Mouse (Mus musculus) limb, embryonic 10.5 days (tissue): Measurements from ENCODE around the gene Crtam. TPM values are rescaled to one million over a fixed set of nuclear protein-coding genes. Genes with fewer than 3 reads are reported as not detected.
A peak's percentile ranks its signal among the peaks of the same experiment; 100 is the strongest.

Experiments used
- DNase-seq: peaks from one replicate; pipeline ENCODE4 v3.0.0-alpha.2; 2017; ENCODE audit warnings: low spot score
- H3K27ac ChIP-seq: fragments of 300-500 bp; sonication (generic); 2 replicates; pipeline ENCODE4 v1.5.1; 2016; ENCODE audit warnings: mild to moderate bottlenecking
- H3K27me3 ChIP-seq: fragments of 300-500 bp; sonication (generic); 2 replicates; pipeline ENCODE4 v1.6.1; 2016; ENCODE audit warnings: low read depth, mild to moderate bottlenecking; ENCODE audit not compliant: poor library complexity, severe bottlenecking
- H3K36me3 ChIP-seq: fragments of 300-500 bp; sonication (generic); 2 replicates; pipeline ENCODE4 v1.6.1; 2016; ENCODE audit warnings: mild to moderate bottlenecking, moderate library complexity
- H3K4me1 ChIP-seq: fragments of 300-500 bp; sonication (generic); 2 replicates; pipeline ENCODE4 v1.6.1; 2016
- H3K4me3 ChIP-seq: fragments of 300-500 bp; sonication (generic); 2 replicates; pipeline ENCODE4 v1.5.1; 2016; ENCODE audit warnings: mild to moderate bottlenecking, moderate library complexity
- H3K9me3 ChIP-seq: fragments of 300-500 bp; sonication (generic); replicated peaks from 2 replicates; pipeline ENCODE4 v1.6.1; 2016; ENCODE audit warnings: mild to moderate bottlenecking
- WGBS: fragments of 180-500 bp; shearing (Covaris S2); methylation state at CpG from one replicate; pipeline ENCODE4 v1.1.7; 2016; 5-methylcytosine and 5-hydroxymethylcytosine counted together
- polyA plus RNA-seq: library from polyadenylated mRNA; unstranded; fragments of >200 nt; fragmentation: Nextera tagmentation; extraction: Ambion mirVana; gene quantifications from 2 replicates; pipeline ENCODE4 v1.2.1, GENCODE M21; 2016

Crtam gene
- polyA plus RNA-seq, 1 experiment from 2014 or later: 0.16 TPM

DNA sequence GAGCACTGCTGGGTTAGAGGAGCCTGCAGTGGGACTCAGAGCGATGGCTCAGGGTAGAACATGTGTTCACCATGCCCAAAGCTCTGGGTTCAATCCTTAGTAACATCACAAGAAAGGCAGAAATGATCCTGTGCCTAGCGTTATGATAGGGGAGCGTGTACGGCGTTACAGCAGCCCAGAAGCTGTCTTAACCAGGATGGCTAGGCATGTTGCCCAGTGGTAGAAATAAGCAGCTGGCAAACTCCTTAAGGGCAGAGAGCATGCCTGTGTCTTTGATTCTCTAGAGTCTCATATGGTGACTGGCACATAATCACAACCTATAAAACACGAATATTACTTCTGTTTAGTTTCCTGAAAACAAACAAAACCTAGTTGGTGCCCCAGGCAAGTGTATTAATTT, 12.9 kb downstream of the Crtam start:
- DNase-seq: no peak

DNA sequence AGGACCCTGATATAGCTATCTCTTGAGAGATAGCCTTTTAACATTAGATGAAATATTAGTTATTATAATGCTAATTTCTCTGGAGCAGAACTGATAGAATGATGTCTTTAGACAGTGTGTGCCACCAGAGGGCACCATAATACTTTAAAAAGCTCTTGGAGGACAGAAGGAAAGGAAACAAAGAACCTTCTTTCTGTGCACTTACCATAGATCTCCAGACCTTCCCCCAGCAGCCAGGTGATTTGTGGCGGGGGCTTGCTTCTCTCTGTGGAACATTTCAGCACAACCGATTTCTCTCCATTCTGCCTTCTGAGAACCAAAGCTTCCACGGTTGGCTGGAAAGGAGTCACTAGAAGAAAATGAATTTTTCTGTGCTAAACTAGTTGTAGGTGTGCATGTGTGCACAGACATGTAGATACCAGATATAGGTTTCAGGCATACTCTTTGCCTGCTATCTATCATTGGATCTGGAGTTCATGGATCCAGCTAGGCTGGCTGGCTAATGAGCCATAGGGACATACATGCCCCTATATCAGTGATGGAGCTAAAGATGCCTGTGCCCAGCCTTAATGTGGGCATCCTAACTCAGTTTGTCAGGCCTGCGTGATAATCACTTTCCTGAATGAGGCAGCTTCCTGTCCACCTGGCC, 14.4 kb downstream of the Crtam start:
- peak overlapping the region; percentile 80 for H3K27ac ChIP-seq
- 42% methylated on average over 4 of the region's 4 CpGs for WGBS
- peak; percentile 57 for DNase-seq
- no peaks in the 10 kb centered on the region for H3K27me3 ChIP-seq
- H3K9me3 ChIP-seq: no peaks in the 10 kb centered on the region
- no peak overlapping the region for H3K4me3 ChIP-seq
- peaks cover 25% of the 10 kb centered on the region for H3K4me1 ChIP-seq
- H3K36me3 ChIP-seq: no peaks in the 10 kb centered on the region

More for the DNA sequence above, 12.9 kb downstream of the Crtam start:
- Histone ChIP-seq H3K9me3 (no peaks in the 10 kb centered on the region), H3K36me3 (no peaks in the 10 kb centered on the region), H3K27ac (peak overlapping the region; percentile 50; the same call in 1 of the 2 replicates), H3K27me3 (no peaks in the 10 kb centered on the region), H3K4me1 (peaks cover 25% of the 10 kb centered on the region), H3K4me3 (no peak overlapping the region)
- WGBS: 90% methylated on average over 6 of the region's 6 CpGs

DNA sequence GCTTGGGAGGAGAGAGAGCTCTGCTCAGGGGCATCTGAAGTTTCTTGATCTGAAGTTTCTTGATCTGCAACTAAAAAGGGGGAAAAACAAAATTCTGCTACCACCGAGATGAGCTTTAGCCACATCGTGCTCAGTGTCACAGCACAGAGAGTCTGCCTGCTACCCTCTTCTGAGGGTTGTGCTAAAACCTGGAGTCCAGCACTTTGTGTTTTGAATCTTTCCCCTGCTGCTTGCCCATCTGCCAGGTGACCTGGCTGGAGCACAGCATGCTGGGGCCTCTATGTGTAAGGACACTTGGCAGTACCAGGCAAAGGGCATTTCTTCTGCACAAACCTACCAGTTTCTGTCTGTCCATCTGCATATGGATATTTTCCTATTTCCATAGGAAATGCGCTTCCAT, 20.1 kb downstream of the Crtam start:
- H3K27me3 ChIP-seq: no peaks in the 10 kb centered on the region
- H3K36me3 ChIP-seq: no peaks in the 10 kb centered on the region
- 80% methylated on average over 3 of the region's 3 CpGs for WGBS
- H3K27ac ChIP-seq: no peak overlapping the region
- H3K9me3 ChIP-seq: no peaks in the 10 kb centered on the region
- H3K4me3 ChIP-seq: no peak overlapping the region
- no peak for DNase-seq
- H3K4me1 ChIP-seq: no peaks in the 10 kb centered on the region

DNA sequence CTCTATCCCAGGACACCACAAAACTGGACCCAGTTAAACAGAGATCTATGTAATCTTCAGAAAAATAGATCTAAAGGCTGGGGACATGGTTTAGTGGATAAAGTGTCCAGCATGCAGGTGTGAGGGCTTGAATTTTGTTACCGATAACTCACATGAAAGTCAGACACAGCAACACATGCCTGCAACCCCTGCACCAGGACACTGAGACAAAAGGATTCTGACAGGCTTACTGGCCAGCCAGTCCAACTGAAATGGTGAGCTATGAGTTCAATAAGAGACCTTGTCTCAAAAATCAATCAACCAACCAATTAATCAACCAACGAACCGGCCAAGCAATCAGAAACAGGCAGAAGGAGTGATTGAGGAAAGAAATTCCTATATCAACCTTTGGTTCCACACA, 20.7 kb downstream of the Crtam start:
- 87% methylated on average over 3 of the region's 3 CpGs for WGBS
- Histone ChIP-seq H3K9me3 (no peaks in the 10 kb centered on the region), H3K4me1 (no peaks in the 10 kb centered on the region), H3K27me3 (no peaks in the 10 kb centered on the region), H3K4me3 (no peak overlapping the region), H3K27ac (no peak overlapping the region), H3K36me3 (no peaks in the 10 kb centered on the region)
- DNase-seq: no peak

DNA sequence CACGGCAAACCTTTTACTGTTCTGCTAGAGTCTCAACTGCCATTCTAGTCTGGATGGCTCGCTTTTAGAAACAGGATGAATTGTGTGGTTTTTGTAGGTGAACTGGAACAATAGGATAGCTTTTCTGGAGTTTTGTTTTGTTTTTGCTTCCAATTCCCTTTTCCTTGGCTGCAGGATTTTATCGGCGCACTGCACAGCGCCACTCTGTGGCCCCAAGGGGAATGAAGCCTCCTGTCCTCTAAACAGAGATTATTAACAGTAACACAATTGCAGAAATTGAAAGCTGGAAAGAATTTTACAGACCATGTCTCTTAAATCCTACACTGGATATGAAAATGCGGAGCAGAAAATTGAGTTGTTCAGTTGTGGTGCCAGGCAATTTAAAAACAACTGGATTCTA, 21.9 kb downstream of the Crtam start:
- no peak overlapping the region for H3K4me3 ChIP-seq
- WGBS: 42% methylated on average over 6 of the region's 6 CpGs
- H3K4me1 ChIP-seq: no peaks in the 10 kb centered on the region
- no peak overlapping the region for H3K27ac ChIP-seq
- no peak for DNase-seq
- no peaks in the 10 kb centered on the region for H3K9me3 ChIP-seq
- H3K27me3 ChIP-seq: no peaks in the 10 kb centered on the region
- H3K36me3 ChIP-seq: no peaks in the 10 kb centered on the region

DNA sequence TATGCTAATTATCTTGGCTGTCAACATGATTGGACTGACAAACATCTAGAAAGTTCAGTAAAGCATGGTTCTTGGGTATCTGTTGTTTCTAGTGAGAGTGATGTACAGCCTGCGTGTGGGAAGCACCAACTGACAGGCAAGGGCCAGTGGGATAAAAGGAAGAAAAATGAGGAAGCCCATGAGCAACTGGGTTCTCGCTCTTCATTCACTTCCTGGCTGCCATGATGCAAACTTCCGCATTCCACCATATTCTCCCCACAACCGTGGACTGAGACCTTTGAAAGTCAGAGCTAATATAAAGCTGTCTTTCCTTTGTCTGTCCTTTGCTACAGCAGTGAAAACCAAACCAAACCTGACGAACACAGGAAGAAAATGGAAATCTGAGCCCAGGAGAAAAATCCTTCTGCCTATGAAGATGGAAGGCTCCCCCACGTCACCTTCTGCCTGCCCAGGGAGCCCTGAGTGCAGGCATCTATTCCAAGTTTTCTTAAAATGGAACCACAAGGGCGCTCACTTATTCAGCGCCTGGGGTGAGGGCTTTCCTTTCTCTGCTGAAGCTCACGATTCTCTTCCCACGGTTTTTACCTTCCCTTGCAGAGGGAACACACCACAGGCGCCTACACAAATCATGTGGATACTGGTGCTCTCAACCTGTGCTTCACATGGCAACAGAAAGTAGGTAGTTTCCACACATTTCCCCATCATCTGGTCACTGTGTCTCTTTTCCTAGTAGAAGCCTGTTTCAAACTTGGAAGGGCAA, 30.2 kb downstream of the Crtam start:
- H3K4me1 ChIP-seq: no peaks in the 10 kb centered on the region
- no peaks in the 10 kb centered on the region for H3K9me3 ChIP-seq
- DNase-seq: no peak
- H3K27ac ChIP-seq: no peak overlapping the region
- no peaks in the 10 kb centered on the region for H3K27me3 ChIP-seq
- no peak overlapping the region for H3K4me3 ChIP-seq
- WGBS: 81% methylated on average over 11 of the region's 11 CpGs
- H3K36me3 ChIP-seq: no peaks in the 10 kb centered on the region

DNA sequence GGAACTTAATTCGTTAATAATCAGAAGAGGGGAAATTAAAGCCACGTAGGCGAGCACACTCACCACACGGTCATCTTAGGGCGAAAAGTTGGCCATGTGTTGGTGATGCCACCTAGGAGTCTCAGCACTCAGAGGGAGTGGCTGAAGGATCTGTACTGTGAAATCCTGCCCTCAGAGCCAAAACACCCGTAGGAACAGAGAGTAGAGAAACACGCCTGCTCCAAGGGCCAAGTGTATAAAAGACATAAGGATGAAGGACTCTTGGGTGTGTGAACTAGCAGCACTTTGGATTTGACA, 40.1 kb downstream of the Crtam start:
- Histone ChIP-seq H3K4me1 (peaks cover 21% of the 10 kb centered on the region), H3K9me3 (no peaks in the 10 kb centered on the region), H3K27ac (no peak overlapping the region), H3K27me3 (peaks cover 63% of the 10 kb centered on the region), H3K36me3 (no peaks in the 10 kb centered on the region), H3K4me3 (peak overlapping the region; percentile 70)
- WGBS: 17% methylated on average over 7 of the region's 7 CpGs
- no peak for DNase-seq

DNA sequence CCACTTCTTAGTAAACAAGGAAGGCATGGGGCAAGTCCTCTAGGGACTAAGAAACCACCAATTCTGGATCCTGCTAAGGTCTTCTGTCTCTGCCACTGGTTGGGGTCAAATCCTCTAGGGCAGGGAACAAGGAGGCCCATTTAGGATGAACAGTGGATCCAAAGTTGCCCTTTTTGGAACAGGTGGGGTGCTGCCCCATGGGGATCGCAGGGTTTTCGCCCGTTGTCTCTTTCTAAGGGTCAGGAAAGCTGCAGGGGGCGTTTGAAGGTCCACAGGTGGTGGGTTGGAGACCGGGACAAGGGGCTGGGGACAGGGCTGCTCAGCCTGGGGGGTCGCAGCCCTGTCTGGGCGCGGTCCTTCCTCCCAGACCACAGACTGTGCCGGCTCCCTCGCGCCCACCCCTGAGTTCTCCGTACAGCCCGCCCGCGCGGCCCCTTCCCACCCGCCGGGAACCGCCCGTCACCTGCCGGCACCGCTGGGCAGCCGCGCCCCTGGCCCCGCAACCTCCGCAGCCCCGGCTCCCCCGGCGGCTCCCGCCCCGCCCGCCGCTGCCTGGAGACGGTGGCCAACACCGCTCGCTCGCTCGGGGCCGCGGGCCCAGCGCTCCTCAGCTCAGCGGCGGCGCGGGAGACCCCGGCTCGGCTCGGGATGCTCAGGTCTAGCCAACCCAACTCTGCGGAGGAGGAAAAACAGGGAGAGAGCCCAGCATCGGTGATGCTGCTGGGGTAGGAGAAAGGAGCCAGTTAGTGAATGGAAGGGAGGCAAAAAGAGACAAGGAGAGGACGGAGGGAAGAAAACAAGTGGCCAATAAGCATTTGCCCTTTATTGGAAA, 40.6 kb downstream of the Crtam start, which contains the start of gene Jhy:
Gene Jhy (minus strand): TSS at position 533 of the 832 bp plus-strand sequence.
- Histone ChIP-seq H3K4me3 (peak within 1 kb of the TSS; percentile 70), H3K9me3 (no peaks in the 10 kb centered on the region), H3K27ac (peak within 1 kb of the TSS; percentile 84), H3K27me3 (peaks cover 63% of the 10 kb centered on the region), H3K4me1 (peaks cover 21% of the 10 kb centered on the region), H3K36me3 (no peaks in the 10 kb centered on the region)
- peak; percentile 55 for DNase-seq
- WGBS: under 1% methylated on average over 50 of the region's 51 CpGs

DNA sequence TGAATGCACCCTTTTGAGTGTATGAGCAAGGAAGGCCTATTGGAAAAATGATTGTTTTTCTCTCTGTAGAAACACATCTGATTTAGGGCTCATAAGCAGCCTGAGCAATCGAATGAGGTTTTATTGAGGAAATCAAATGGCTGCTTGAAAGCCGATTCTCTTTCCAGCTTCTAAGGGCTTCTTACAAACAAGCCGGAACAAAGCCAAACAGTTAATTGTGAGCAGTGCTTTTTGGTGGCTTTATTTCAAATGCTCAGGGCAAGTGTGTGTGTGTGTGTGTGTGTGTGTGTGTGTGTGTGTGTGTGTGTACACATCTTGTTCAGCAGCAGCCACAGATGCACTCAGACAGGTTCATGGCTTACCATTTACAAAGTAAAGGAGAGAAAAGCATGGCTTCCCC, 43.0 kb downstream of the Crtam start:
- peaks cover 21% of the 10 kb centered on the region for H3K4me1 ChIP-seq

DNA sequence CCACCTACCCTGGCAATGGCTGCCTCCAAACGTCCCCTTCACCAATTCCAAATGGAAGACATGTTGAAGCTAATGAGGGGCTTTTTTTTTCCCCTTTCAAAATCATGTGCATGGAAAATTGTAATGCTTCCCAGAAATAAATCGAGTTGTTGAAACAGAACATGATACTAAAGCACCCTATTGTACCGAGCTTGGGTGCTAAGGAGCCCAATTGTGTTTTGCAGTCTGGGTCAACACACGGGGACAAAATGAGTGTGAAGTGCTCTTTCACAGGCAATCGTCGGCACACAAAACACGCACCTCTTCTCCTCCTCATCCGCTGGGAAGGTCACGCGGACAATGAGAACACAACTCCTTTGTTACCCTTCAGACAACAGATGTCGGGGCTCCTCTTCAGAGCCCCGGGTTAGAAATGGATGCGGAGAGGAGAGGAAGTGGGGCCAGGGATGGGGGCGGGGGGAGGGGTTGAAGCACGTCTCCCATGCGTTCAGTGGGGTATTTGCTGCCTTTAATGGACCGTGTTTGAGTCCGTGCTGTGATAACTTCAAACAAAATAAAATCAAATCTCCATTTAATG, 55.3 kb downstream of the Crtam start:
- no peaks in the 10 kb centered on the region for H3K4me1 ChIP-seq
- H3K4me3 ChIP-seq: no peak overlapping the region
- DNase-seq: no peak
- H3K36me3 ChIP-seq: no peaks in the 10 kb centered on the region
- H3K27me3 ChIP-seq: no peaks in the 10 kb centered on the region
- H3K27ac ChIP-seq: no peak overlapping the region
- 65% methylated on average over 18 of the region's 18 CpGs for WGBS
- no peaks in the 10 kb centered on the region for H3K9me3 ChIP-seq

More for the DNA sequence above, 43.0 kb downstream of the Crtam start:
- Histone ChIP-seq H3K36me3 (no peaks in the 10 kb centered on the region), H3K27me3 (peaks cover 60% of the 10 kb centered on the region), H3K27ac (no peak overlapping the region), H3K9me3 (no peaks in the 10 kb centered on the region), H3K4me3 (no peak overlapping the region)
- WGBS: 81% methylated on average over 3 of the region's 3 CpGs
- no peak for DNase-seq

DNA sequence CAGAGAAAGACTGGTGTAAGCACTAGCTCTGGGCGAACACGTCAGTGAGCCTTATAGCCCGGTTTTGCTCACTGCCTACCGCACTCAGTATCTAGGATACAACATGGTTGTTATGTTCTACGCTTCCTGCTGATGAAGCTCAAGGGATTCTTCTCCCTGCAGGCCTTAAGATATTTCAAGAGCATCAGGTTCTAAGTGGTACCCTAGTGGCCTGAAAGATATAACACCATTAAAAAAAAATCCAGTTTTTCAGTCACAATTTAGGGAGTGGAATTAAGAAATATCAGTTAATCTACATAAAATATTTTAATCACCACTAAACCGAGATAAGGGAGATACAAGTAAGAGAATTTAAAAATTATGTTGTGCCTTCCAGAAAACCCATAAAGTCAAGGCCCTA, 56.0 kb downstream of the Crtam start:
- H3K4me3 ChIP-seq: no peak overlapping the region
- 94% methylated on average over 6 of the region's 6 CpGs for WGBS
- H3K27ac ChIP-seq: no peak overlapping the region
- H3K4me1 ChIP-seq: no peaks in the 10 kb centered on the region
- H3K9me3 ChIP-seq: no peaks in the 10 kb centered on the region
- no peaks in the 10 kb centered on the region for H3K36me3 ChIP-seq
- H3K27me3 ChIP-seq: no peaks in the 10 kb centered on the region
- no peak for DNase-seq

DNA sequence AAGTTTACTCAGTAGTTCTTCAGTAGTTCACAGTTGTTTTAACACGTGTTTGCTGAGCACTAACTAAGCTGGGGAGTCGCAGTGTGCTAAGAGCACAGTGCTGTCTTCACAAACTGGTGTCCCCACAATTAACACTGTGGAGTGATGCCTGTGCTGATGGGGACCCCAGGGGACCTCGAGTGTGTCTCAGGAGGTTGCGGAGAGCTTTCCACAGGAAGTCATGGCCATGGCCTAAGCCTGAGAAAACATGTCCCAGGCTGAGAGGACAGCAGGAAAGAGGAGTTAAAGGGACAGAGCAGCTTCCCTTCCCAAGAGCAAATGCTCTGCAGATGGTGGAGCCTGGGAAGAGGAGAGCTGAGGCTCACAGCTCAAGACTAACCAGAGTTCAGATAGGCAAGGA, 57.3 kb downstream of the Crtam start:
- WGBS: 64% methylated on average over 4 of the region's 4 CpGs
- Histone ChIP-seq H3K9me3 (no peaks in the 10 kb centered on the region), H3K27ac (no peak overlapping the region), H3K4me1 (no peaks in the 10 kb centered on the region), H3K4me3 (no peak overlapping the region), H3K27me3 (no peaks in the 10 kb centered on the region), H3K36me3 (no peaks in the 10 kb centered on the region)
- no peak for DNase-seq

DNA sequence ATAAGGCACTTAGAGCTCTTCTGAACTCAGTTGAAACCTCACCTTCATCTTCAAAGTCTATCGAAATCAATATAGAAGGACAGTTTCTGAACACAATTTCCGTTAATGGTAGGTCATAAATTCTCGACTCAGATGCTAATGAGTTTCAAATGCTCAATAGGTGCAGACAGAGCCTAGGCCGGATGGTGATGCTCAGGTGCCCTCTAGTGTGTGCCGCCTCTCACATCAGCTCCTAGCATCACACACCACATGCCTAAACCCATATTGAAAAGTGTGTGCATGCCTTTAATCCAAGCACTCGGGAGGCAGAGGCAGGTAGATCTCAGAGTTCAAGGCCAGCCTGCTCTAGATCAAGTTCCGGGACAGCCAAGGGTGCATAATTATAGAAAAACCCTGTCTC, 67.0 kb downstream of the Crtam start:
- peaks cover 7% of the 10 kb centered on the region for H3K4me1 ChIP-seq
- H3K9me3 ChIP-seq: no peaks in the 10 kb centered on the region
- no peaks in the 10 kb centered on the region for H3K36me3 ChIP-seq
- no peaks in the 10 kb centered on the region for H3K27me3 ChIP-seq
- DNase-seq: no peak
- WGBS: 46% methylated on average over 7 of the region's 7 CpGs
- H3K27ac ChIP-seq: no peak overlapping the region
- no peak overlapping the region for H3K4me3 ChIP-seq
